Mouse (Mus musculus) ovary, postnatal 36 days (tissue): Measurements from ENCODE around the gene Gm31571.
"Not testable (repeated sequence)": the region's sequence is repeated elsewhere in the genome, so short reads cannot be mapped to it uniquely, and the experiment has no call there.

Experiments used
- DNase-seq: peaks from one replicate; pipeline ENCODE4 v3.0.0; 2022; ENCODE audit warnings: low spot score, mixed read lengths

Gene Gm31571

GRCm38 (mm10) chrY:22051253-22051652 lies at the start of gene Gm31571:
Gene Gm31571 (minus strand): TSS chrY:22051353.
- DNase-seq, result not testable (repeated sequence)
